ENCODE assay signal across 13 mouse cellular contexts in the genomic region with DNA sequence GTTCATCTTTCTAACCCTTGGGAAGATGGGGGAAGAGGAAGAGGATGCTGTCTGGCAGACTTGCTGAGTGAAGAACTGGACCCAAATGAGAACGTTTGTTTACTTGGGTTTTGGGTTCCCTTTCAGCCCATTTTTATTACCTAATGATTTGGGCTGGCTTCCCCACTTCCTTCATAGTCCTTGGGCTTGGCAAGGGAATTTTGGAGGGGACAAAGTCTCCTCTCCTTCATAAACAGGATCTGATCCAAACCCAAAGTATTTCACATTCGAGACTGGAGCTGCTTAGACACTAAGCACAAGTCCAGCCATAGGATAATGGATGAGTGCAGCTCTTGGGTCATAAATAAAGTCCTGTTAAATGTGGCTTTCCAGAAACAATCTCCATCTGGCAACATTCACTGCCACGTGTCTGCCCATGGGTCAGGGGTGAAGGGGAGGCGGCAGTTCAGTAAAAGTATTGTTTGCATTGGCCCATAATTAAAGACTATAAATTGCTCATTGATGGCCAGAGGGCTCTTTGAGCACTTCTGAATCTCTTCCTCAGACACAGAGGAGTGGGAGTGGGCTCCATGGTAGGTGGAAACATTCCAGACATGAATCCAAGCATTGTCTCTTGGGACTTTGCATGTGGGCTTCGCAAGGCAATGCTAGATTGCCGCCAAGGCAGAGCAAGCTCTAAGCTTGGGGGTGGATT. TPM values are rescaled to one million over a fixed set of nuclear protein-coding genes. Genes with fewer than 3 reads are reported as not detected.
A peak's percentile ranks its signal among the peaks of the same experiment; 100 is the strongest.
DNase-seq lines count a peak whose midpoint lies in the region; ATAC-seq and TF ChIP-seq lines count a peak whose summit lies in the region.
"Had no signal": no experiment of that assay in that cellular context is flagged by ENCODE, and none has a peak within 500 bp of the region (broad histone marks: within the 10 kb centered on the region; RNA-seq: fewer than 3 reads in every experiment).

No protein-coding gene starts in this region.

- H3K27me3 ChIP-seq in lung, embryonic 14.5 days (ENCODE audit: insufficient read depth, low read length): no peaks in the 10 kb centered on the region
- H3K27me3 ChIP-seq: embryonic facial prominence, embryonic 12.5 days had no signal

- H3K27ac ChIP-seq in lung, embryonic 14.5 days (ENCODE audit: low read depth): 0 out of 2 replicates have a peak overlapping the region, but pooled peaks have one; percentile 1
- H3K27ac ChIP-seq: embryonic facial prominence, embryonic 12.5 days; midbrain, embryonic 10.5 days had no signal

- no peak; the same call in 1 of the 2 replicates for ATAC-seq in lung, embryonic 14.5 days (ENCODE audit: insufficient read depth)
- ATAC-seq: forebrain, postnatal 0 days had no signal

- H3K9me3 ChIP-seq in lung, embryonic 14.5 days (ENCODE audit: low read depth, low read length): no peaks in the 10 kb centered on the region
- H3K9me3 ChIP-seq: embryonic facial prominence, embryonic 12.5 days; midbrain, embryonic 10.5 days had no signal

- intact Hi-C loops in heart, postnatal 25 days (cut with DNase I): no loop called here
- intact Hi-C loops in left cerebral cortex, postnatal 25 days (cut with DNase I): no loop called here

- no peaks in the 10 kb centered on the region for H3K36me3 ChIP-seq in lung, embryonic 14.5 days (ENCODE audit: insufficient read depth)
- H3K36me3 ChIP-seq: embryonic facial prominence, embryonic 12.5 days; midbrain, embryonic 10.5 days had no signal

- 47% methylated on average over 6 of the region's 6 CpGs for WGBS in lung, embryonic 14.5 days

- H3K4me2 ChIP-seq in lung, embryonic 14.5 days: no peak overlapping the region
- H3K4me2 ChIP-seq: embryonic facial prominence, embryonic 12.5 days had no signal

- TF ChIP-seq CTCF in lung, embryonic 14.5 days (IDR thresholded peaks at IDR 0.05; ENCODE audit: low read depth): no peak

- peak; percentile 94 for DNase-seq in heart, adult 11 months
- no peak for DNase-seq in heart, postnatal 25 days (ENCODE audit: low spot score)
- peak; percentile 47 for DNase-seq in lung, embryonic 14.5 days
- no peak for DNase-seq in lung, postnatal 14 days
- DNase-seq in forelimb bud, embryonic 11.5 days (ENCODE audit: low read depth, low spot score): peak; percentile 25
- peak; percentile 56 for DNase-seq in skeletal muscle tissue, adult 2 months (ENCODE audit: low read depth, low spot score)
- no peak for DNase-seq in left cerebral cortex, postnatal 25 days (ENCODE audit: low spot score in 2 of 2)
- DNase-seq in layer of hippocampus, postnatal 14 days (ENCODE audit: low spot score in 2 of 2): no peak
- DNase-seq: B cell, adult 2 months; forebrain, postnatal 0 days; retina, postnatal 1 day had no signal

- H3K9ac ChIP-seq in lung, embryonic 14.5 days: no peak overlapping the region
- H3K9ac ChIP-seq: embryonic facial prominence, embryonic 12.5 days; forebrain, postnatal 0 days had no signal

- peaks cover 36% of the 10 kb centered on the region for H3K4me1 ChIP-seq in lung, embryonic 14.5 days (ENCODE audit: insufficient read depth)
- H3K4me1 ChIP-seq: midbrain, embryonic 10.5 days had no signal

- no peak overlapping the region for H3K4me3 ChIP-seq in lung, embryonic 14.5 days (ENCODE audit: low read depth, low read length)
- H3K4me3 ChIP-seq: embryonic facial prominence, embryonic 12.5 days; midbrain, embryonic 10.5 days had no signal

RNA-seq across cellular contexts. Expression of a gene that starts 29.5 kb away (rescaled TPM):
- 10 to 100 TPM; 16.4 to 17.3 TPM for total RNA-seq in heart, postnatal 25 days (2021)
- polyA plus RNA-seq in lung, embryonic 14.5 days (2014; fragmentation: Nextera tagmentation; extraction: Ambion mirVana): 47.3 and 48.0 TPM in 2 replicates
- 1 to 10 TPM; 8.0 to 8.2 TPM for total RNA-seq in left cerebral cortex, postnatal 25 days (2021)
- total RNA-seq in layer of hippocampus, postnatal 14 days (2021): 1 to 10 TPM; 6.2 to 7.8 TPM

Comparison
In these comparisons a context has a peak if more than half of its experiments do, and no peak if none do; other contexts are left out.
1. DNase-seq: peak in heart, adult 11 months (single experiment), lung, embryonic 14.5 days (single experiment), forelimb bud, embryonic 11.5 days (single experiment) and skeletal muscle tissue, adult 2 months (single experiment); none in heart, postnatal 25 days (single experiment), lung, postnatal 14 days (single experiment), left cerebral cortex, postnatal 25 days (0 of 2) and layer of hippocampus, postnatal 14 days (0 of 2).